ENCODE assay signal across 11 mouse cellular contexts in genomic region chr2:147372947-147373666, GRCm38 (mm10). TPM values are rescaled to one million over a fixed set of nuclear protein-coding genes. Genes with fewer than 3 reads are reported as not detected.
DNase-seq lines count a peak whose midpoint lies in the region; ATAC-seq lines count a peak whose summit lies in the region.
"Had no signal": no experiment of that assay in that cellular context is flagged by ENCODE, and none has a peak within 500 bp of the region (broad histone marks: within the 10 kb centered on the region; RNA-seq: fewer than 3 reads in every experiment).

No protein-coding gene starts in this region.

- H3K27me3 ChIP-seq in kidney, embryonic 14.5 days (ENCODE audit: control insufficient read depth, insufficient read depth, low read length), result peaks cover 89% of the 10 kb centered on the region
- H3K27me3 ChIP-seq in forebrain, embryonic 11.5 days (ENCODE audit: control insufficient read depth, insufficient read depth, low read length), result peaks cover 83% of the 10 kb centered on the region
- H3K27me3 ChIP-seq in midbrain, embryonic 13.5 days, result peaks cover 92% of the 10 kb centered on the region
- H3K27me3 ChIP-seq: CH12.LX had no signal

- no peak overlapping the region for H3K4me2 ChIP-seq in kidney, embryonic 14.5 days (replicated peaks; ENCODE audit: low read depth, low read length)
- no peak overlapping the region for H3K4me2 ChIP-seq in forebrain, embryonic 11.5 days (ENCODE audit: low read depth, low read length, severe bottlenecking)
- no peak overlapping the region for H3K4me2 ChIP-seq in midbrain, embryonic 13.5 days (replicated peaks)

- no peak overlapping the region for H3K27ac ChIP-seq in kidney, embryonic 14.5 days (ENCODE audit: low read depth, low read length)
- H3K27ac ChIP-seq in forebrain, embryonic 11.5 days (ENCODE audit: low read depth, low read length), result no peak overlapping the region
- H3K27ac ChIP-seq in midbrain, embryonic 13.5 days, result no peak overlapping the region

- H3K9me3 ChIP-seq in kidney, embryonic 14.5 days (ENCODE audit: control insufficient read depth, low read length), result no peaks in the 10 kb centered on the region
- H3K9me3 ChIP-seq in forebrain, embryonic 11.5 days (ENCODE audit: control insufficient read depth, low read length), result no peaks in the 10 kb centered on the region
- no peaks in the 10 kb centered on the region for H3K9me3 ChIP-seq in midbrain, embryonic 13.5 days

- H3K4me3 ChIP-seq in kidney, embryonic 14.5 days (ENCODE audit: low read length), result no peak overlapping the region; the same call in 1 of the 2 replicates
- H3K4me3 ChIP-seq in forebrain, embryonic 11.5 days (ENCODE audit: low read depth, low read length), result no peak overlapping the region
- no peak overlapping the region for H3K4me3 ChIP-seq in midbrain, embryonic 13.5 days (replicated peaks)

- no peak for DNase-seq in kidney, postnatal 4 days
- peak; percentile 27 for DNase-seq in ZHBTc4 (ENCODE audit: low read depth, low spot score)
- peak; percentile 55 for DNase-seq in forebrain, embryonic 11.5 days (ENCODE audit: low spot score)
- DNase-seq in cerebellum, adult 9-11 months, result no peak
- no peak for DNase-seq in frontal cortex, adult 2 months (ENCODE audit: extremely low spot score in 1 of 2, low spot score in 1 of 2)
- DNase-seq: kidney, postnatal 25 days; lung, postnatal 14 days had no signal

- ATAC-seq in kidney, embryonic 14.5 days (ENCODE audit: low FRiP score, low TSS enrichment), result 0 out of 2 replicates have a peak, but pooled peaks have one; percentile 55
- peak; percentile 25; the same call in 1 of the 2 replicates for ATAC-seq in forebrain, embryonic 11.5 days (replicated peaks; ENCODE audit: low FRiP score)
- ATAC-seq in midbrain, embryonic 13.5 days, result peak; percentile 43; the same call in 1 of the 2 replicates

- no peak overlapping the region for H3K9ac ChIP-seq in kidney, embryonic 14.5 days (ENCODE audit: low read depth, low read length)
- no peak overlapping the region for H3K9ac ChIP-seq in forebrain, embryonic 11.5 days (ENCODE audit: low read length)
- no peak overlapping the region for H3K9ac ChIP-seq in midbrain, embryonic 13.5 days (replicated peaks)

- WGBS in kidney, embryonic 14.5 days, result under 1% methylated on average over 28 of the region's 28 CpGs
- WGBS in forebrain, embryonic 11.5 days, result 1% methylated on average over 28 of the region's 28 CpGs
- WGBS in midbrain, embryonic 13.5 days, result under 1% methylated on average over 28 of the region's 28 CpGs

- no peaks in the 10 kb centered on the region for H3K36me3 ChIP-seq in kidney, embryonic 14.5 days (ENCODE audit: control insufficient read depth, insufficient read depth, low read length)
- H3K36me3 ChIP-seq in forebrain, embryonic 11.5 days (ENCODE audit: control insufficient read depth, insufficient read depth, low read length), result no peaks in the 10 kb centered on the region
- no peaks in the 10 kb centered on the region for H3K36me3 ChIP-seq in midbrain, embryonic 13.5 days

- H3K4me1 ChIP-seq in kidney, embryonic 14.5 days (ENCODE audit: control insufficient read depth, insufficient read depth, low read length), result 0 out of 2 replicates have a peak, but pooled peaks cover 2% of the 10 kb centered on the region
- H3K4me1 ChIP-seq in forebrain, embryonic 11.5 days (replicated peaks; ENCODE audit: control insufficient read depth, insufficient read depth, low read length), result 0 out of 2 replicates have a peak, but pooled peaks cover 2% of the 10 kb centered on the region
- peaks cover 5% of the 10 kb centered on the region; the same call in 1 of the 2 replicates for H3K4me1 ChIP-seq in midbrain, embryonic 13.5 days (replicated peaks)

RNA-seq across cellular contexts. Expression of gene Pax1, which starts 11.4 kb away (rescaled TPM):
- 0.07 TPM in 1 of 2 replicates, not detected in the other for polyA plus RNA-seq in kidney, embryonic 14.5 days (2014; fragmentation: Nextera tagmentation; extraction: Ambion mirVana)
- polyA plus RNA-seq in forebrain, embryonic 11.5 days (2014; fragmentation: Nextera tagmentation; extraction: Ambion mirVana), result 0.29 and 0.49 TPM in 2 replicates
- polyA plus RNA-seq in midbrain, embryonic 13.5 days (2015; fragmentation: Nextera tagmentation; extraction: Ambion mirVana), result 0.05 TPM in 1 of 2 replicates, not detected in the other
- 0.08 and 0.14 TPM in 2 replicates for polyA plus RNA-seq in frontal cortex, adult 2 months (2012; rRNA removed)
- polyA plus RNA-seq: cortical plate, adult 2 months had no signal

Comparison
In these comparisons a context has a peak if more than half of its experiments do, and no peak if none do; other contexts are left out.
1. DNase-seq: peak in ZHBTc4 (single experiment) and forebrain, embryonic 11.5 days (single experiment); none in kidney, postnatal 4 days (0 of 2), cerebellum, adult 9-11 months (single experiment) and frontal cortex, adult 2 months (0 of 2).
2. Peak in every context shown above with its lines, with median percentiles within 50 percentile points of each other: ATAC-seq.